Mouse (Mus musculus) hindbrain, embryonic 14.5 days (tissue): ENCODE data around the gene Kpna4. TPM values are rescaled to one million over a fixed set of nuclear protein-coding genes. Genes with fewer than 3 reads are reported as not detected.

Experiments
- ATAC-seq: fragments of 200-750 bp; cut with Nextera tagmentation; 2 replicates; pipeline ENCODE4 v1.8.0; 2017; ENCODE audit warnings: moderate number of reproducible peaks, mild to moderate bottlenecking, moderate TSS enrichment, moderate library complexity; ENCODE audit not compliant: low FRiP score
- DNase-seq: peaks from one replicate; pipeline ENCODE4 v3.0.0-alpha.2; 2015; ENCODE audit warnings: low spot score
- H3K27ac ChIP-seq: fragments of 300-500 bp; sonication (generic); 2 replicates; pipeline ENCODE4 v1.5.1; 2014; ENCODE audit warnings: mild to moderate bottlenecking, moderate library complexity
- H3K27me3 ChIP-seq: fragments of 300-500 bp; sonication (generic); 2 replicates; pipeline ENCODE4 v1.6.1; 2014; ENCODE audit warnings: mild to moderate bottlenecking, low read length, mixed read lengths; ENCODE audit not compliant: control insufficient read depth, insufficient read depth
- H3K36me3 ChIP-seq: fragments of 300-500 bp; sonication (generic); replicated peaks from 2 replicates; pipeline ENCODE4 v1.6.1; 2014; ENCODE audit not compliant: control insufficient read depth, insufficient read depth
- H3K4me1 ChIP-seq: fragments of 300-500 bp; sonication (generic); replicated peaks from 2 replicates; pipeline ENCODE4 v1.6.1; 2014; ENCODE audit warnings: antibody characterized with exemption, low read length, mixed read lengths; ENCODE audit not compliant: control insufficient read depth, insufficient read depth
- H3K4me2 ChIP-seq: fragments of 300-500 bp; sonication (generic); replicated peaks from 2 replicates; pipeline ENCODE4 v1.6.1; 2014; ENCODE audit warnings: mild to moderate bottlenecking, moderate library complexity
- H3K4me3 ChIP-seq: fragments of 300-500 bp; sonication (generic); replicated peaks from 2 replicates; pipeline ENCODE4 v1.5.1; 2014; ENCODE audit warnings: mild to moderate bottlenecking, low read length
- H3K9ac ChIP-seq: fragments of 300-500 bp; sonication (generic); 2 replicates; pipeline ENCODE4 v1.6.1; 2014
- H3K9me3 ChIP-seq: fragments of 300-500 bp; sonication (generic); 2 replicates; pipeline ENCODE4 v1.6.1; 2016; ENCODE audit warnings: low read length; ENCODE audit not compliant: control insufficient read depth
- WGBS: fragments of 180-500 bp; shearing (Covaris S2); extraction: QIAGEN DNeasy Blood & Tissue Kit; methylation state at CpG from one replicate; pipeline ENCODE4 v1.1.7; 2014; 5-methylcytosine and 5-hydroxymethylcytosine counted together
- polyA plus RNA-seq: library from polyadenylated mRNA; unstranded; fragments of >200 nt; fragmentation: Nextera tagmentation; extraction: Ambion mirVana; gene quantifications from 2 replicates; pipeline ENCODE4 v1.2.1, GENCODE M21; 2014

The Kpna4 gene
- polyA plus RNA-seq, 1 experiment from 2014 or later: 40.9 TPM

DNA sequence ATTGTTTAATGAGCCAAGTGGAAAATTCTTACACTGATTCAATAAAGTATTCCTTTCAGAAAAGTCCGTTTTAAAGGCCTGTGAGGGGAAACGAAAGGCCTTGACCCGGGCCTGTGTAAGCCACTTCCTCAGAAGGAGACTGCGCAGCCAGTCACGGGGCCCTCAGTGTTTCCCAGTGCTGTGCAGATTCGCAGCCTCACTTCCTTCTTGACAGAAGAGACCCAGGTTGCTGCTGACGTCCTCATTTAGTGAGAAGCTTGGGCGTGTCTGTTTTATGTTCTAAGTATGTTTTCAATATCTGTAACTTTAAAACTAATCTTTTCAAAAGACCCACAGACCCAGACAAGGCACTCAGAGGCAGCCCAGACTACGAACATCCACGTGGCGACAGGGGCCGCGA lies 29.6 kb upstream of the Kpna4 start:
- H3K4me3 ChIP-seq: no peak overlapping the region
- WGBS: 87% methylated on average over 13 of the region's 13 CpGs
- H3K9ac ChIP-seq: no peak overlapping the region
- no peak overlapping the region for H3K4me2 ChIP-seq
- no peaks in the 10 kb centered on the region for H3K36me3 ChIP-seq
- no peak overlapping the region for H3K27ac ChIP-seq
- DNase-seq (no peak), ATAC-seq (no peak)
- H3K4me1 ChIP-seq: no peaks in the 10 kb centered on the region
- H3K9me3 ChIP-seq: no peaks in the 10 kb centered on the region
- H3K27me3 ChIP-seq: no peaks in the 10 kb centered on the region

DNA sequence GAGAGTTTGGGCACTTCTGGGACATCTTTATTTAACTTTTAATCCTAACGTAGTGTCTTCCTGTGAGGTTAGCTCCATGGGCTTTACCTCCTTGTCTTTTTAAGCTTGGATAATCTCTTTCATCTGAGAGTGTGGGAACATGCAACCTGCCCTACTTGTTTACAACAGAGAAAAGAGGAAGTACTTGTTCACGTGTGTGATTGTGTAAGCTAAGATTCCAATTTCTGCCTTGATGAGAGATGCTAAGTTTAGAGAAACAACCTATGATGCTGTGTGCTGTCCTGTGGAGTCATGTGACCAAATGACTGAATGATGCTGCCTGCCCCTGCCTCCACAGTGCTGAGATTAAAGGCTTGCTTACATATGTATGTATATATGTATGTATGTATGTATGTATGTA lies 27.8 kb upstream of the Kpna4 start:
- no peak overlapping the region for H3K4me2 ChIP-seq
- no peaks in the 10 kb centered on the region for H3K4me1 ChIP-seq
- DNase-seq (no peak), ATAC-seq (no peak)
- H3K27me3 ChIP-seq: no peaks in the 10 kb centered on the region
- H3K9me3 ChIP-seq: no peaks in the 10 kb centered on the region
- H3K36me3 ChIP-seq: no peaks in the 10 kb centered on the region
- H3K9ac ChIP-seq: no peak overlapping the region
- no peak overlapping the region for H3K4me3 ChIP-seq
- no peak overlapping the region for H3K27ac ChIP-seq
- WGBS: 77% methylated on average over 2 of the region's 2 CpGs

DNA sequence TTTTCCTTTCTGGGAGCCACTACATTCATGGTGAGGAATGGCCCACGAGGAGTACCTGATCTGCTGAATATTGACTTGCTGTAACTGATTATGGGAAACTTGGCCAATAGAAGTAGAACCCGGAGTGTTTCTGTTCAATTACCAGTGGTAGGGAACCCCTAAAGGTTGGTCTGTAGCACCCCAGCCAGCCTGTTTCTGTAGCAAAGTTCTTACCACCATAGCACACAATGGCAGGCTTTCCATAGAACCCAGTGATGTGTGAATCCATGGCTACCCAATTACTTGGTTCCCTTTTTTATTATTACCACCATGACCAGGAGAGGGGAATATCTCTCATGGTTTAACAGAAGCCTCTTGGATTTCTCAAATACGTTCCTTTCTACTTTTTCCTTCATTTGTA lies 24.0 kb upstream of the Kpna4 start:
- H3K9me3 ChIP-seq: no peaks in the 10 kb centered on the region
- H3K36me3 ChIP-seq: no peaks in the 10 kb centered on the region
- no peak overlapping the region for H3K27ac ChIP-seq
- no peak for DNase-seq
- H3K4me2 ChIP-seq: no peak overlapping the region
- WGBS: 87% methylated on average over 3 of the region's 3 CpGs
- no peaks in the 10 kb centered on the region for H3K27me3 ChIP-seq
- H3K9ac ChIP-seq: no peak overlapping the region
- no peak overlapping the region for H3K4me3 ChIP-seq
- no peak for ATAC-seq
- no peaks in the 10 kb centered on the region for H3K4me1 ChIP-seq

DNA sequence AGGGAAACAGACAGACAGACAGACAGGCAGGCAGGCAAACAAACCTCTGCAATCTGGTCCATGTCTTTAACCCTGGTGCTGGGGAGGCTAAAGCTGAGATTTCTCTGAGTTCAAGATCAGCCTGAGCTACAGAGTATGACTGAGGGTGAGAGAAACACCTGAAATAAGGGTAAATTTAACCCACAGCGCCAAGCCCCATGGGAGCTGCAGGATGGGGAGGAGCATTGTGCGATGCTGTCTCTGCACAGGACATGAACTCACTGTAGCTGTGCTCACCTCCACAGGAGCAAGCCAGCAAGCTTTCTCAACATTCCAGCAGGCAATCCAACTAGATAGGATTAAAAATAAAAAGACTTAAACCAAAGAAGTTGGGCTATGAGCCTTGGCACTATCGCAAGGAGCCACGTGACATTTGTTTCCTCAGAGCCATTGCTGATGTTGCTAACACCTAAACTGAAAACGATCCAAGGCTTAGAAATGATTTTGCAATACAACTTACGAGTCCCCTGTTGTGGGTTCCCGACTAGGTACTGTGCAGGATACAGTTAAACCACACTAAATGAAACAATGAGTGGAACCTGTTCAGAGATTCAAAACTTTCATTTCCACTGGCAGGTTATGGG lies 15.6 kb upstream of the Kpna4 start:
- ATAC-seq (no peak), DNase-seq (no peak)
- Histone ChIP-seq H3K9ac (no peak overlapping the region), H3K9me3 (peaks cover 5% of the 10 kb centered on the region; the same call in 1 of the 2 replicates), H3K4me3 (no peak overlapping the region), H3K27me3 (no peaks in the 10 kb centered on the region), H3K4me2 (no peak overlapping the region), H3K27ac (no peak overlapping the region), H3K36me3 (no peaks in the 10 kb centered on the region), H3K4me1 (no peaks in the 10 kb centered on the region)
- WGBS: 92% methylated on average over 7 of the region's 7 CpGs

DNA sequence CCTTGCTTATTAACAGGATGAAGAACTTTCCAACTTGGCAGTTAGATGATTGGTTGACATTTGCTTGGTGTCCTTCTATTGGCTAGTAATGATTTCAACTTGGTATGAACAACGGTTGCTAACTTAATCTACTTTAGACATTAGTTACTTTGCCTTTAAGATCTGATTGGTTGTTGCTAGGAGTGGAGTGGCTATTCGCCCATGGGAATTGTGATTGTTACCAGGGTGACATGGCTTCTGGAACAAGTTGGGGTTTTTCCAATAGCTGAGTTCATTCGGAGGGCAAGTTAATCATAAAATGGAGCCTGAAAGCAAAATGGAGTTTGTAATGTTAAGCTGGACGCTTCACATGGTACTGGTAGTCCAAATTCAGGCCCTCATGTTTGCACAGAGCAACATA lies 13.9 kb upstream of the Kpna4 start:
- 83% methylated on average over 4 of the region's 4 CpGs for WGBS
- Histone ChIP-seq H3K4me1 (no peaks in the 10 kb centered on the region), H3K4me3 (no peak overlapping the region), H3K27me3 (no peaks in the 10 kb centered on the region), H3K27ac (no peak overlapping the region), H3K4me2 (no peak overlapping the region), H3K36me3 (no peaks in the 10 kb centered on the region), H3K9me3 (peaks cover 5% of the 10 kb centered on the region; the same call in 1 of the 2 replicates), H3K9ac (no peak overlapping the region)
- DNase-seq (no peak), ATAC-seq (no peak)

DNA sequence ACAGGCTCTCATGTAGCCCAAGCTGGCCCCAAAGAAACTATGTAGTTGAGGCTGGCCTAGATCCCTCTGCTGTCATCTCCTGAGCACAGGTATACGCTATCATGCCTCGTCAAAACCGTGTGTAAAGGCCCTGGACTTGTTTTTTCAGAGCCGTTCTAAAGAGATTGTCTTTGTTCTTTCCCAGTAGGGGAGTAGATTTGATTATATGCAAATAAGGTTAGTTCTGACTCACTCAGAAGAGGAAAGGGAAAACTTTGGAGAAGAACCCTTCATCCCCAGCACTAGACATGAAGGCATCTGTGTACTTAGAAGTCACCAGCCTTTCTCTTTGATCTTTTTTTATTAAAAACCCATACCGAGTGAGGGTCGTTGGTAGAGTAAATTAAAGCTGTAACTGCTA lies 9.1 kb upstream of the Kpna4 start:
- no peak overlapping the region for H3K9ac ChIP-seq
- 76% methylated on average over 6 of the region's 6 CpGs for WGBS
- no peaks in the 10 kb centered on the region for H3K36me3 ChIP-seq
- H3K9me3 ChIP-seq: no peaks in the 10 kb centered on the region
- H3K4me2 ChIP-seq: no peak overlapping the region
- ATAC-seq: no peak
- H3K27me3 ChIP-seq: no peaks in the 10 kb centered on the region
- DNase-seq: no peak
- H3K4me1 ChIP-seq: no peaks in the 10 kb centered on the region
- H3K27ac ChIP-seq: no peak overlapping the region
- no peak overlapping the region for H3K4me3 ChIP-seq

- Histone ChIP-seq H3K27ac (no peak overlapping the region), H3K36me3 (no peaks in the 10 kb centered on the region), H3K4me3 (no peak overlapping the region), H3K4me1 (no peaks in the 10 kb centered on the region), H3K4me2 (no peak overlapping the region), H3K9ac (no peak overlapping the region), H3K27me3 (0 out of 2 replicates have a peak, but pooled peaks cover 3% of the 10 kb centered on the region), H3K9me3 (no peaks in the 10 kb centered on the region)
- no peak for DNase-seq
- WGBS: 88% methylated on average over 4 of the region's 4 CpGs
- ATAC-seq: no peak
These were observed 4.1 kb upstream of the Kpna4 start for GRCm38 (mm10) chr3:69130973-69131372.

- Histone ChIP-seq H3K4me2 (peak overlapping the region; percentile 74), H3K27ac (no peak overlapping the region), H3K4me3 (peak overlapping the region; percentile 82), H3K9ac (peak overlapping the region; percentile 91), H3K27me3 (0 out of 2 replicates have a peak, but pooled peaks cover 3% of the 10 kb centered on the region), H3K36me3 (no peaks in the 10 kb centered on the region), H3K9me3 (no peaks in the 10 kb centered on the region), H3K4me1 (peaks cover 22% of the 10 kb centered on the region)
- no peak for ATAC-seq
- WGBS: 5% methylated on average over 9 of the region's 9 CpGs
- no peak for DNase-seq
These were observed 780 bp upstream of the Kpna4 start for GRCm38 (mm10) chr3:69127693-69128092.

DNA sequence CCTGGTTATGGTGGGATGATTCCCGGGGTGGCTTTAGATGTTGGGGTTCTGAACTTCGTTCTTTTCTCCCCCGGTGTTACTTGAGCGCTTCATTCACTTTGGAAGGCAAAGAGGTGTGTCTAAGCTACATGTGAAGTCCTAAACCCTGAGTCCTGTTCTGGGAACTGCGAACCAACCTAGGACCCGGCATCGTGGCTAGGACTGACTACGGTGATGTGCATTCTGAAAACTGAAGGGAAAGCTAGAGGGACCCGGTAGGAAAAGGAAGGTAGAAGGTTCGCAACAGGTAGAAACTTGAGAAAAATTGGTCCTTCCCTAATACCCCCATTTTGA lies 399 bp upstream of the Kpna4 start:
- DNase-seq: no peak
- Histone ChIP-seq H3K27me3 (0 out of 2 replicates have a peak, but pooled peaks cover 3% of the 10 kb centered on the region), H3K4me3 (peak overlapping the region; percentile 82), H3K27ac (peak overlapping the region; percentile 51; the same call in 1 of the 2 replicates), H3K9ac (peak overlapping the region; percentile 91), H3K9me3 (no peaks in the 10 kb centered on the region), H3K4me1 (peaks cover 22% of the 10 kb centered on the region), H3K36me3 (no peaks in the 10 kb centered on the region), H3K4me2 (peak overlapping the region; percentile 74)
- no peak; the same call in 1 of the 2 replicates for ATAC-seq
- WGBS: under 1% methylated on average over 10 of the region's 10 CpGs
